Mouse (Mus musculus) lung, postnatal 36 days (tissue): ENCODE data around the gene Il20.

Experiments used
- DNase-seq: peaks from one replicate; pipeline ENCODE4 v3.0.0; 2022; ENCODE audit warnings: mixed read lengths

Il20 gene

DNA sequence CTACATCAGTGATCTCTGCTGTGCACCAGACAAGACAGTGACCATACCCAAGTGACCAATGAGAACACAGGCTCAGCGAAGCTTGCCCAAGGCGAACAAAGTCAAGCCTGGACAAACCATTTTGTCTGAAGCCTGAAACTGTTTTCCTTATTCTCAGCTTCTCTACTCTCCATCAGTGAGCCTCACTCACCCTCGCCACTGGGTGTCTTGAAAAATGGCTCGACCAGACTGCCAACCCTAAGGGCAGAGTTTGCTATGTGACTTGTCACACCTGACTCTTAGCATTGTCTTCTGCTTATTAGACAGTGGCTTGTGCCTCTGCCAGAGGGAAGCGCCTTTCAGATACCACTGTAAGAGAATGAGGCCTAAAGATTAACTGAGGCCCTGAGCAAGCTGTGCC is 46.5 kb downstream of the Il20 start:
- DNase-seq: no peak

DNA sequence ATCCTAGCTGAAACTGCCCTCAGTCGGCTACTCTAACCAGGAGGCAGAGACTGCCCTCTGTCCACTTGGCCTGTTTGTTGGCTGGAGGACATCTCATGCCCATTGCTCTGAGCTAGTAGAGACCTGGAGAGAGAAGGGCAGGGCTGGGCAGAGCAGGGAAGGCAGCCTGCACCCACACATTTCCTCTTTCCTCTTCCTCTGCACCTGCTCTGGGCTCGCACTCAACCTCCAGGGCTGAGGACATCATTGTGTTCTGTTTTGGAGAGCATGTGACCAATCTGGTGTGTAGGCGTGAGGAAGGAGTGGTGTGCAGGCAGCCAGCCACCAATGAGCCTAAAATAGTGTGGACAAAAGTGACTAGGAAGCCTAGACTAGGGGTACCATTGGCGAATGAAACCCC is 47.0 kb downstream of the Il20 start:
- peak; percentile 38 for DNase-seq

DNA sequence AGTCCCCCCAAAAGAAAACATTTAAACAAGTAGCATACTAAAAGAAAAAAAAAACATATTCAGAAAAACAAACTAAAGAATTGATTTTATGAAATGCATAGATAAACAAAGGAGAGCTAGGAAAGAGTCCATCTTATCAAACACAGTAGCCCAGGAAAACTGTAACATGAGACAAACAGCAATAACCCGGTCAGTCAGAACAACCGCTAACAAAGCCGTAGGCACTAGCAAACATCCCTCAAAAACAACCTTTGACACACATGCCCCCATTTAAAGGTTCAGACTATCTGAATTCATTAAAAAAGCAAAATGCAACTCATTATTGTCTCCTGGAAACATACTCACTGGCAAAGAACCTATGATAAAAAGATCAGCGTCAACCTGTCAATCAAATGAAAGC is 53.8 kb downstream of the Il20 start:
- no peak for DNase-seq
